Mouse (Mus musculus) megakaryocyte-erythroid progenitor cell, adult 5 weeks (primary cell): ENCODE measurements around the gene Vmn2r57. TPM values are rescaled to one million over a fixed set of nuclear protein-coding genes. Genes with fewer than 3 reads are reported as not detected.

Experiments
- polyA plus RNA-seq: library from polyadenylated mRNA; stranded (reverse); fragments of >175 nt; gene quantifications from 2 replicates; pipeline ENCODE4 v1.2.3, GENCODE M21; 2012

Gene Vmn2r57
- not detected in 2 replicates for polyA plus RNA-seq

GRCm38 (mm10) chr7:41448596-41448995, at the start of gene Vmn2r57:
Vmn2r57 (minus strand) TSS chr7:41448696.

GRCm38 (mm10) chr7:41393048-41393971, 55.2 kb downstream of the Vmn2r57 start, which contains the start of gene AI987944:
AI987944 (minus strand) TSS chr7:41393379.

Other genes with a start within 250 kb of the Vmn2r57 start
- 0.30 and 0.36 TPM in 2 replicates for gene AI987944, start 55.3 kb downstream of the Vmn2r57 start, polyA plus RNA-seq
- not detected in 2 replicates for gene Gm20449, start 50.7 kb upstream of the Vmn2r57 start, polyA plus RNA-seq
- 0.15 and 0.21 TPM in 2 replicates for gene AW146154, start 51.2 kb upstream of the Vmn2r57 start, polyA plus RNA-seq
- gene Gm6871, start 125.0 kb upstream of the Vmn2r57 start, polyA plus RNA-seq: not detected in 2 replicates
- gene 2610021A01Rik, start 150.5 kb upstream of the Vmn2r57 start, polyA plus RNA-seq: 0.48 and 0.53 TPM in 2 replicates
- gene Zfp788, start 184.5 kb upstream of the Vmn2r57 start, polyA plus RNA-seq: 0.29 and 0.37 TPM in 2 replicates